Mouse (Mus musculus) MEL (cell line): Measurements from ENCODE around the gene Dda1.

ENCODE experiments used
- CTCF ChIP-seq, 3 experiments: IDR thresholded peaks in 2 of 3; conservative IDR thresholded peaks in 1 of 3; 2 replicates each; pipeline ENCODE4 v1.5.1; 2011 to 2012; ENCODE audit warnings: low read length in 3 of 3, low read depth in 2 of 3, mild to moderate bottlenecking in 2 of 3, improper control_type of control experiment in 1 of 3, inconsistent platforms in 1 of 3, mixed read lengths in 1 of 3, moderate library complexity in 1 of 3; ENCODE audit not compliant: control insufficient read depth in 1 of 3, insufficient read depth in 1 of 3, poor library complexity in 1 of 3, severe bottlenecking in 1 of 3
- GATA1 ChIP-seq: IDR thresholded peaks from 2 replicates; pipeline ENCODE4 v1.6.1; 2011; ENCODE audit warnings: low read depth, low read length, improper control_type of control experiment
- MAX ChIP-seq: IDR thresholded peaks from 2 replicates; pipeline ENCODE4 v1.6.1; 2011; ENCODE audit warnings: low read length, improper control_type of control experiment
- NELFE ChIP-seq: IDR thresholded peaks from 2 replicates; pipeline ENCODE4 v1.6.1; 2011; ENCODE audit warnings: low read depth, low read length, improper control_type of control experiment
- NRF1 ChIP-seq: IDR thresholded peaks from 2 replicates; pipeline ENCODE4 v1.6.1; 2014; ENCODE audit warnings: low read depth, mild to moderate bottlenecking, inconsistent platforms, low read length, improper control_type of control experiment, moderate library complexity; ENCODE audit not compliant: poor library complexity, insufficient read depth, severe bottlenecking
- POLR2A ChIP-seq, 2 experiments: IDR thresholded peaks; 2 replicates each; pipeline ENCODE4 v1.6.1; 2011 to 2012; ENCODE audit warnings: low read length in 2 of 2, mild to moderate bottlenecking in 2 of 2, control low read depth in 1 of 2, improper control_type of control experiment in 1 of 2, low read depth in 1 of 2, moderate library complexity in 1 of 2; ENCODE audit not compliant: control insufficient read depth in 1 of 2, insufficient read depth in 1 of 2, poor library complexity in 1 of 2
- SMC3 ChIP-seq: IDR thresholded peaks from 2 replicates; pipeline ENCODE4 v1.6.1; 2011; ENCODE audit warnings: low read depth, low read length, improper control_type of control experiment
- TAL1 ChIP-seq: IDR thresholded peaks from 2 replicates; pipeline ENCODE4 v1.6.1; 2012; ENCODE audit warnings: mild to moderate bottlenecking, inconsistent platforms, low read length, moderate library complexity, mixed read lengths
- ZMIZ1 ChIP-seq: IDR thresholded peaks from 2 replicates; pipeline ENCODE4 v1.6.1; 2012; ENCODE audit warnings: low read depth, mild to moderate bottlenecking, inconsistent platforms, low read length, improper control_type of control experiment, moderate library complexity
- ZNF384 ChIP-seq: IDR thresholded peaks from 2 replicates; pipeline ENCODE4 v1.6.1; 2012; ENCODE audit warnings: low read depth, mild to moderate bottlenecking, inconsistent platforms, low read length, improper control_type of control experiment

GRCm38 (mm10) chr8:71496481-71496880 lies 27.5 kb downstream of the Dda1 start:
- TF ChIP-seq POLR2A (IDR thresholded peaks at IDR 0.05; ENCODE audit: control insufficient read depth in 1 of 2, insufficient read depth in 1 of 2, low read depth in 1 of 2, low read length in 2 of 2, poor library complexity in 1 of 2) (no peak), CTCF (IDR thresholded peaks at IDR 0.05 in 2 of 3, conservative IDR thresholded peaks at IDR 0.05 in 1 of 3; ENCODE audit: control insufficient read depth in 1 of 3, insufficient read depth in 1 of 3, low read depth in 2 of 3, low read length in 3 of 3, poor library complexity in 1 of 3, severe bottlenecking in 1 of 3) (no peak), NELFE (no peak), NRF1 (no peak), ZMIZ1 (no peak), SMC3 (no peak), MAX (no peak), ZNF384 (no peak), TAL1 (no peak), GATA1 (no peak)
